Mouse (Mus musculus): ENCODE data around the gene D7Ertd443e.

D7Ertd443e gene

GRCm38 (mm10) chr7:134381407-134381861 is 4.0 kb downstream of the D7Ertd443e start:
- TF ChIP-seq CTCF (conservative IDR thresholded peaks at IDR 0.05; ENCODE audit: low read length) (peak; percentile 66), POU5F1 (IDR thresholded peaks at IDR 0.05; ENCODE audit: borderline replicate concordance, low read length) (no peak), NANOG (IDR thresholded peaks at IDR 0.05; ENCODE audit: borderline replicate concordance, low read length) (no peak)
- Histone ChIP-seq H3K9me3 (ENCODE audit: low read length) (no peaks in the 10 kb centered on the region), H3K4me3 (replicated peaks; ENCODE audit: low read length) (no peak overlapping the region), H3K27me3 (ENCODE audit: insufficient read depth, low read length) (0 out of 2 replicates have a peak, but pooled peaks cover 3% of the 10 kb centered on the region), H3K4me1 (replicated peaks; ENCODE audit: low read depth, low read length) (no peaks in the 10 kb centered on the region), H3K36me3 (ENCODE audit: insufficient read depth, low read length) (no peaks in the 10 kb centered on the region)

- no peaks in the 10 kb centered on the region for H3K4me1 ChIP-seq (replicated peaks; ENCODE audit: low read depth, low read length)
- TF ChIP-seq NANOG (IDR thresholded peaks at IDR 0.05; ENCODE audit: borderline replicate concordance, low read length), result no peak
- peak; percentile 64 for TF ChIP-seq CTCF (conservative IDR thresholded peaks at IDR 0.05; ENCODE audit: low read length)
- H3K36me3 ChIP-seq (ENCODE audit: insufficient read depth, low read length), result no peaks in the 10 kb centered on the region
- H3K9me3 ChIP-seq (ENCODE audit: low read length), result no peaks in the 10 kb centered on the region
- H3K4me3 ChIP-seq (replicated peaks; ENCODE audit: low read length), result no peak overlapping the region
- H3K27me3 ChIP-seq (ENCODE audit: insufficient read depth, low read length), result 0 out of 2 replicates have a peak, but pooled peaks cover 3% of the 10 kb centered on the region
Observed at GRCm38 (mm10) chr7:134378273-134378672, 7.2 kb downstream of the D7Ertd443e start.

- TF ChIP-seq POU5F1 (IDR thresholded peaks at IDR 0.05; ENCODE audit: borderline replicate concordance, low read length), result no peak
- TF ChIP-seq NANOG (IDR thresholded peaks at IDR 0.05; ENCODE audit: borderline replicate concordance, low read length), result no peak
- no peak for TF ChIP-seq CTCF (conservative IDR thresholded peaks at IDR 0.05; ENCODE audit: low read length)
- H3K4me1 ChIP-seq (replicated peaks; ENCODE audit: low read depth, low read length), result no peaks in the 10 kb centered on the region
- H3K9me3 ChIP-seq (ENCODE audit: low read length), result no peaks in the 10 kb centered on the region
- no peak overlapping the region for H3K4me3 ChIP-seq (replicated peaks; ENCODE audit: low read length)
- H3K27me3 ChIP-seq (ENCODE audit: insufficient read depth, low read length), result 0 out of 2 replicates have a peak, but pooled peaks cover 3% of the 10 kb centered on the region
- no peaks in the 10 kb centered on the region for H3K36me3 ChIP-seq (ENCODE audit: insufficient read depth, low read length)
Observed at GRCm38 (mm10) chr7:134376786-134377185, 8.7 kb downstream of the D7Ertd443e start.

GRCm38 (mm10) chr7:134372276-134372675 is 13.2 kb downstream of the D7Ertd443e start:
- H3K9me3 ChIP-seq (ENCODE audit: low read length), result no peaks in the 10 kb centered on the region
- TF ChIP-seq NANOG (IDR thresholded peaks at IDR 0.05; ENCODE audit: borderline replicate concordance, low read length) (no peak), CTCF (conservative IDR thresholded peaks at IDR 0.05; ENCODE audit: low read length) (no peak), POU5F1 (IDR thresholded peaks at IDR 0.05; ENCODE audit: borderline replicate concordance, low read length) (no peak)
- 0 out of 2 replicates have a peak, but pooled peaks cover 3% of the 10 kb centered on the region for H3K27me3 ChIP-seq (ENCODE audit: insufficient read depth, low read length)
- H3K36me3 ChIP-seq (ENCODE audit: insufficient read depth, low read length), result no peaks in the 10 kb centered on the region
- no peak overlapping the region for H3K4me3 ChIP-seq (replicated peaks; ENCODE audit: low read length)
- H3K4me1 ChIP-seq (replicated peaks; ENCODE audit: low read depth, low read length), result no peaks in the 10 kb centered on the region

GRCm38 (mm10) chr7:134369241-134369640 is 16.2 kb downstream of the D7Ertd443e start:
- no peaks in the 10 kb centered on the region for H3K4me1 ChIP-seq (replicated peaks; ENCODE audit: low read depth, low read length)
- H3K36me3 ChIP-seq (ENCODE audit: insufficient read depth, low read length), result no peaks in the 10 kb centered on the region

GRCm38 (mm10) chr7:134362257-134362870 is 23.1 kb downstream of the D7Ertd443e start:
- no peaks in the 10 kb centered on the region for H3K9me3 ChIP-seq (ENCODE audit: low read length)
- H3K4me3 ChIP-seq (replicated peaks; ENCODE audit: low read length), result no peak overlapping the region
- H3K4me1 ChIP-seq (replicated peaks; ENCODE audit: low read depth, low read length), result no peaks in the 10 kb centered on the region
- no peaks in the 10 kb centered on the region for H3K27me3 ChIP-seq (ENCODE audit: insufficient read depth, low read length)
- H3K36me3 ChIP-seq (ENCODE audit: insufficient read depth, low read length), result no peaks in the 10 kb centered on the region
- TF ChIP-seq POU5F1 (IDR thresholded peaks at IDR 0.05; ENCODE audit: borderline replicate concordance, low read length) (no peak), NANOG (IDR thresholded peaks at IDR 0.05; ENCODE audit: borderline replicate concordance, low read length) (no peak), CTCF (conservative IDR thresholded peaks at IDR 0.05; ENCODE audit: low read length) (no peak)

More at GRCm38 (mm10) chr7:134369241-134369640, 16.2 kb downstream of the D7Ertd443e start:
- no peak overlapping the region for H3K4me3 ChIP-seq (replicated peaks; ENCODE audit: low read length)
- no peak for TF ChIP-seq NANOG (IDR thresholded peaks at IDR 0.05; ENCODE audit: borderline replicate concordance, low read length)
- no peak for TF ChIP-seq POU5F1 (IDR thresholded peaks at IDR 0.05; ENCODE audit: borderline replicate concordance, low read length)
- no peak for TF ChIP-seq CTCF (conservative IDR thresholded peaks at IDR 0.05; ENCODE audit: low read length)
- no peaks in the 10 kb centered on the region for H3K9me3 ChIP-seq (ENCODE audit: low read length)
- no peaks in the 10 kb centered on the region for H3K27me3 ChIP-seq (ENCODE audit: insufficient read depth, low read length)

GRCm38 (mm10) chr7:134348825-134349224 is 36.6 kb downstream of the D7Ertd443e start:
- H3K4me1 ChIP-seq (replicated peaks; ENCODE audit: low read depth, low read length), result no peaks in the 10 kb centered on the region
- no peak for TF ChIP-seq POU5F1 (IDR thresholded peaks at IDR 0.05; ENCODE audit: borderline replicate concordance, low read length)
- TF ChIP-seq NANOG (IDR thresholded peaks at IDR 0.05; ENCODE audit: borderline replicate concordance, low read length), result no peak
- TF ChIP-seq CTCF (conservative IDR thresholded peaks at IDR 0.05; ENCODE audit: low read length), result peak; percentile 79
- H3K27me3 ChIP-seq (ENCODE audit: insufficient read depth, low read length), result no peaks in the 10 kb centered on the region

GRCm38 (mm10) chr7:134342202-134342601 is 43.3 kb downstream of the D7Ertd443e start:
- Histone ChIP-seq H3K36me3 (ENCODE audit: insufficient read depth, low read length) (no peaks in the 10 kb centered on the region), H3K4me3 (replicated peaks; ENCODE audit: low read length) (no peak overlapping the region), H3K9me3 (ENCODE audit: low read length) (0 out of 2 replicates have a peak, but pooled peaks cover 3% of the 10 kb centered on the region), H3K4me1 (replicated peaks; ENCODE audit: low read depth, low read length) (no peaks in the 10 kb centered on the region), H3K27me3 (ENCODE audit: insufficient read depth, low read length) (no peaks in the 10 kb centered on the region)
- TF ChIP-seq POU5F1 (IDR thresholded peaks at IDR 0.05; ENCODE audit: borderline replicate concordance, low read length), result no peak
- TF ChIP-seq CTCF (conservative IDR thresholded peaks at IDR 0.05; ENCODE audit: low read length), result no peak
- no peak for TF ChIP-seq NANOG (IDR thresholded peaks at IDR 0.05; ENCODE audit: borderline replicate concordance, low read length)

More at GRCm38 (mm10) chr7:134348825-134349224, 36.6 kb downstream of the D7Ertd443e start:
- Histone ChIP-seq H3K9me3 (ENCODE audit: low read length) (no peaks in the 10 kb centered on the region), H3K36me3 (ENCODE audit: insufficient read depth, low read length) (no peaks in the 10 kb centered on the region), H3K4me3 (replicated peaks; ENCODE audit: low read length) (no peak overlapping the region)
